Mouse (Mus musculus) stomach, embryonic 16.5 days (tissue): ENCODE measurements around the gene Gnb3. TPM values are rescaled to one million over a fixed set of nuclear protein-coding genes. Genes with fewer than 3 reads are reported as not detected.
"Not testable (repeated sequence)": the region's sequence is repeated elsewhere in the genome, so short reads cannot be mapped to it uniquely, and the experiment has no call there.

Experiments used
- ATAC-seq: fragments of 200-750 bp; cut with Nextera tagmentation; 2 replicates; pipeline ENCODE4 v1.8.0; 2017; ENCODE audit warnings: moderate number of reproducible peaks, moderate TSS enrichment; ENCODE audit not compliant: insufficient read depth, low FRiP score
- H3K27ac ChIP-seq: fragments of 300-500 bp; sonication (generic); 2 replicates; pipeline ENCODE4 v1.5.1; 2014; ENCODE audit warnings: low read length
- H3K27me3 ChIP-seq: fragments of 300-500 bp; sonication (generic); 2 replicates; pipeline ENCODE4 v1.6.1; 2014; ENCODE audit warnings: low read length, control low read depth, mixed read lengths; ENCODE audit not compliant: control insufficient read depth, insufficient read depth
- H3K36me3 ChIP-seq: fragments of 300-500 bp; sonication (generic); 2 replicates; pipeline ENCODE4 v1.6.1; 2014; ENCODE audit warnings: low read length; ENCODE audit not compliant: control insufficient read depth, insufficient read depth
- H3K4me1 ChIP-seq: fragments of 300-500 bp; sonication (generic); 2 replicates; pipeline ENCODE4 v1.6.1; 2014; ENCODE audit warnings: low read length, control low read depth, mixed read lengths; ENCODE audit not compliant: control insufficient read depth, insufficient read depth
- H3K4me2 ChIP-seq: fragments of 300-500 bp; sonication (generic); 2 replicates; pipeline ENCODE4 v1.6.1; 2014; ENCODE audit warnings: low read depth, low read length, mixed read lengths
- H3K4me3 ChIP-seq: fragments of 300-500 bp; sonication (generic); replicated peaks from 2 replicates; pipeline ENCODE4 v1.5.1; 2014; ENCODE audit warnings: mild to moderate bottlenecking, low read length
- H3K9ac ChIP-seq: fragments of 300-500 bp; sonication (generic); 2 replicates; pipeline ENCODE4 v1.6.1; 2014; ENCODE audit warnings: low read length
- H3K9me3 ChIP-seq: fragments of 300-500 bp; sonication (generic); replicated peaks from 2 replicates; pipeline ENCODE4 v1.6.1; 2016; ENCODE audit warnings: low read length, control low read depth; ENCODE audit not compliant: control insufficient read depth
- WGBS: fragments of 180-500 bp; shearing (Covaris S2); extraction: QIAGEN DNeasy Blood & Tissue Kit; methylation state at CpG from one replicate; pipeline ENCODE4 v1.1.7; 2014; 5-methylcytosine and 5-hydroxymethylcytosine counted together
- polyA plus RNA-seq: library from polyadenylated mRNA; unstranded; fragments of >200 nt; fragmentation: Nextera tagmentation; extraction: Ambion mirVana; gene quantifications from 2 replicates; pipeline ENCODE4 v1.2.1, GENCODE M21; 2015

The Gnb3 gene
- polyA plus RNA-seq, 1 experiment from 2014 or later, result 1.5 TPM

GRCm38 (mm10) chr6:124803691-124804090, 36.4 kb downstream of the Gnb3 start:
- not testable (repeated sequence) for H3K4me2 ChIP-seq, H3K9ac ChIP-seq, H3K9me3 ChIP-seq, H3K27me3 ChIP-seq, H3K4me3 ChIP-seq, H3K27ac ChIP-seq, ATAC-seq, H3K36me3 ChIP-seq
- peaks cover 12% of the 10 kb centered on the region for H3K4me1 ChIP-seq
- WGBS, result 92% methylated on average over 4 of the region's 4 CpGs

DNA sequence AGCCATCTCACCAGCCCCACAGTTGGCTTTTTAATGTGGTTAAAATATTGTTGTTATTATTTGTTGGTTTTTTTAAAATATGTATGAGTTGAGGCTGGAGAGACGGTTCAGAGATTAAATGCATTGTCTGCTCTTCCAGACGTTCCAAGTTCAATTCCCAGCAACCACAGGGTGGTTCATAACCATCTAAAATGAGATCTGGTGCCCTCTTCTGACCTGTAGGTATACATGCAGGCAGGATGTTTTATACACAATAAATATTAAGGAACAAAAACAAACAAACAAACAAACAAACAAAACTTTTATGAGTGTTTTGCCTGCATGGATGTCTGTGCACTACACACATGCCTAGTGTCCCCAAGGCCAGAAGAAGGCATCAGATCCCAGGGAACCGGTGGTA, 37.0 kb downstream of the Gnb3 start:
- no peaks in the 10 kb centered on the region for H3K9me3 ChIP-seq
- no peak overlapping the region for H3K4me3 ChIP-seq
- ATAC-seq, result no peak
- no peak overlapping the region for H3K9ac ChIP-seq
- H3K4me2 ChIP-seq, result no peak overlapping the region
- WGBS, result 73% methylated on average over 3 of the region's 3 CpGs
- H3K36me3 ChIP-seq, result no peaks in the 10 kb centered on the region
- H3K27ac ChIP-seq, result no peak overlapping the region
- no peaks in the 10 kb centered on the region for H3K27me3 ChIP-seq
- H3K4me1 ChIP-seq, result peaks cover 9% of the 10 kb centered on the region

GRCm38 (mm10) chr6:124802400-124802799, 37.7 kb downstream of the Gnb3 start:
- H3K4me3 ChIP-seq, H3K4me1 ChIP-seq, H3K36me3 ChIP-seq, ATAC-seq, H3K9me3 ChIP-seq, H3K4me2 ChIP-seq, H3K9ac ChIP-seq, H3K27me3 ChIP-seq: not testable (repeated sequence)
- peak overlapping the region; percentile 2; the same call in 1 of the 2 replicates for H3K27ac ChIP-seq
- WGBS, result 20% methylated on average over 5 of the region's 9 CpGs

- H3K27ac ChIP-seq, result peak overlapping the region; percentile 74
- H3K4me3 ChIP-seq, result no peak overlapping the region
- H3K4me1 ChIP-seq, result no peaks in the 10 kb centered on the region
- no peaks in the 10 kb centered on the region for H3K36me3 ChIP-seq
- H3K27me3 ChIP-seq, result no peaks in the 10 kb centered on the region
- H3K4me2 ChIP-seq, result no peak overlapping the region
- no peak overlapping the region for H3K9ac ChIP-seq
- H3K9me3 ChIP-seq, result no peaks in the 10 kb centered on the region
- ATAC-seq, result no peak
- WGBS, result 66% methylated on average over 2 of the region's 2 CpGs
These were observed 43.9 kb downstream of the Gnb3 start for GRCm38 (mm10) chr6:124796200-124796599.

DNA sequence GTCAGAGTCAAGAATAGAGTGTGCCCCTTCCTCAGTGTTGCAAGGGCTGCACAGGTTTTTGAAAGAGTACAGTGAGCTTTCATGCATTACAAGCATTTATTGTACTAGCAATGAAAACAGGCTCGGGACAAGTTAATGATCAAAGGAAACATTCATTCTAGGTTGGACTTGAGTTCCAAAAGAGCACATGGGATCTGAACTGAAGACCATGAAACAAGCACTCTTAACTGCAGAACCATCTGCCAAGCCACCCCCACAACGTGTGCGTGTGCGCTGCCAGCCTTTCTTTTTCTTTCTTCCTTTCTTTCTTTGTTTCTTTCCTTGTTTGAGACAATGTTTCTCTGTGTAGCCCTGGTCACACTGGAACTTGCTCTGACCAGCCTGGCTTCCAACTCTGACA, 44.3 kb downstream of the Gnb3 start:
- Histone ChIP-seq H3K4me3 (no peak overlapping the region), H3K27ac (peak overlapping the region; percentile 74; the same call in 1 of the 2 replicates), H3K36me3 (no peaks in the 10 kb centered on the region), H3K4me1 (no peaks in the 10 kb centered on the region), H3K4me2 (no peak overlapping the region), H3K9ac (no peak overlapping the region), H3K27me3 (no peaks in the 10 kb centered on the region), H3K9me3 (no peaks in the 10 kb centered on the region)
- WGBS, result 72% methylated on average over 4 of the region's 4 CpGs
- no peak for ATAC-seq

- H3K36me3 ChIP-seq, result no peaks in the 10 kb centered on the region
- H3K9ac ChIP-seq, result no peak overlapping the region
- no peaks in the 10 kb centered on the region for H3K27me3 ChIP-seq
- no peaks in the 10 kb centered on the region for H3K9me3 ChIP-seq
- no peak overlapping the region for H3K4me2 ChIP-seq
- H3K27ac ChIP-seq, result no peak overlapping the region
- no peak overlapping the region for H3K4me3 ChIP-seq
- no peak for ATAC-seq
- H3K4me1 ChIP-seq, result no peaks in the 10 kb centered on the region
- WGBS, result 78% methylated on average over 3 of the region's 3 CpGs
These were observed 48.2 kb downstream of the Gnb3 start for GRCm38 (mm10) chr6:124791911-124792310.

DNA sequence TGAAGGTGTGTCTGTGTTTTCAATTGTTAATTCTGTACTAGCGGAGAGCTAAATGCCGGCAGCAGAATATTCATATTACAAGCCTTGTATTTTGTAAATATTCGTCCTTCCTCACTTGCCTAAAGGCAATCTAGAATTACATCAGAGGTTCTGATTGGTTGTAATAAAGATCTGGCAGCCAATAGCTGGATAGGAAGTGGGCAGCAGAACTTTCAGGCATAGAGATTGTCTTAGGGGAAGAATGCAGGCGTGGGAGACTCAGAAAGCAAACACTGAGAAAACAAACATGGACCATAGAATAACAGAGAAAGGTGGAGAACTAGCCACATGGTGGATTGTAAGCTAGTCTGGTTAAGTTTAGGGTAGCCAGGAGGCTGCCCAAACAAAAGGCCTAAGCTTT, 50.0 kb downstream of the Gnb3 start:
- Histone ChIP-seq H3K4me2 (no peak overlapping the region), H3K9ac (no peak overlapping the region), H3K4me1 (no peaks in the 10 kb centered on the region), H3K27me3 (no peaks in the 10 kb centered on the region), H3K4me3 (no peak overlapping the region), H3K27ac (peak overlapping the region; percentile 33; the same call in 1 of the 2 replicates), H3K36me3 (no peaks in the 10 kb centered on the region), H3K9me3 (no peaks in the 10 kb centered on the region)
- peak; percentile 29; the same call in 1 of the 2 replicates for ATAC-seq
- WGBS, result 40% methylated on average over 4 of the region's 4 CpGs

DNA sequence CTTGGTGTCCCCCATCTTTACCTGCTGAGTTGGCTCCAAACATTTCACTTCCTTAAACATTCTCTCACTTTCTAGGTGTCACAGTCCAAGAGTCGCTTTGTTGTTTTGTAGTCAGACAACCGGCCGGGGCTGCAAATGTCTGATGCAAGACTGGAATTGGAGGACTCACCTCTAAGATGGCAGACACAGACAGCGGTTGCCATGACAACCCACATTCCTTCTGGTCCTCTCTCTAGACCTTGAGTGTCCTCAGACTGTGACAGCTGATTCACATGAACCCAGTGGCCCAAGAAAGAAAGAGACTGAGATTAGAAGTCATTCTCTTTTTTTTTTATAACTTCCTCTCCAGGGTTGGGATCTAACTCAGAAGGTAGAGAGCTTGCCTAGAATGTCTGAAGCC, 50.6 kb downstream of the Gnb3 start:
- no peak overlapping the region for H3K4me3 ChIP-seq
- no peaks in the 10 kb centered on the region for H3K27me3 ChIP-seq
- H3K9ac ChIP-seq, result no peak overlapping the region
- no peaks in the 10 kb centered on the region for H3K36me3 ChIP-seq
- no peak overlapping the region for H3K27ac ChIP-seq
- H3K4me2 ChIP-seq, result no peak overlapping the region
- H3K4me1 ChIP-seq, result no peaks in the 10 kb centered on the region
- 81% methylated on average over 4 of the region's 4 CpGs for WGBS
- ATAC-seq, result no peak
- no peaks in the 10 kb centered on the region for H3K9me3 ChIP-seq

GRCm38 (mm10) chr6:124787722-124788121, 52.4 kb downstream of the Gnb3 start:
- no peaks in the 10 kb centered on the region for H3K36me3 ChIP-seq
- no peaks in the 10 kb centered on the region for H3K27me3 ChIP-seq
- H3K4me1 ChIP-seq, result peaks cover under 1% of the 10 kb centered on the region; the same call in 1 of the 2 replicates
- ATAC-seq, result no peak
- H3K4me3 ChIP-seq, result no peak overlapping the region
- 67% methylated on average over 10 of the region's 10 CpGs for WGBS
- no peaks in the 10 kb centered on the region for H3K9me3 ChIP-seq
- H3K9ac ChIP-seq, result no peak overlapping the region
- no peak overlapping the region for H3K27ac ChIP-seq
- H3K4me2 ChIP-seq, result no peak overlapping the region
